In the genomic region with DNA sequence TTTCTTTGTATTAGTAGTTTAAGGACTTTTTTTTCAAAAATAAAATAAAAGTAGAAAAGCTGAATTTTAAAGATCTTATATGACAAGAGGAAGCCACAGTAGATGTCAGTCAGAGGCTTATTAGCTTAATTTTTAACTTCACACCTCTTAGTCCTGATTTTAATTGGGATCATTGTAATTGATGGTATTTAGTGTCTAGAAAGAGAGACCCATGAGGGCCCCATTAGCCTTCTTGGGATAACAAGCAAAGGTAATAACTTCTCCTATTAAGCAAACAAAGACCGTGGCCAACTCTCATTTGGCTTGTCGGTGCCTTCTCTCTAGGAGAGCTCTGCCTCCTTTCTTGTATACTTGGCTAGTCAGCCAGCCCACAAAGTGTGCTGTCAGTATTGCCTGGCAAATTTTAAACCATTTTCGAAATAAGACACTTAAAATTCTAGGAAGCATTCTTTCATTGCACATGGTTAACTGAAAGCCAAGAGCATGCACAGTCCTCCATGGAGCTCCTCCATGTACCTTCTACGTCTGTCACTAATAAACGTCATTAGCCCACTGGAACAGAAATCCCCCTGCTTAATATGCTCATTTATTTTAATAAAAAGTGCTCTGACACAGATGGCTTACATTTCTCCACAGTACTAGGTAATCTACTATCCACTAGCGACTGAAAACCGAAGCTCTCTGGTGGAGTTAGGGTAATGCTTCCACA, we compare ENCODE assay signal across 16 mouse cellular contexts.
DNase-seq lines count a peak whose midpoint lies in the region; ATAC-seq lines count a peak whose summit lies in the region.
"Had no signal": no experiment of that assay in that cellular context is flagged by ENCODE, and none has a peak within 500 bp of the region (broad histone marks: within the 10 kb centered on the region; RNA-seq: fewer than 3 reads in every experiment).

No protein-coding gene starts in this region.

- 57% methylated on average over 7 of the region's 7 CpGs for WGBS in neural tube, embryonic 11.5 days
- 42% methylated on average over 7 of the region's 7 CpGs for WGBS in neural tube, embryonic 15.5 days
- 67% methylated on average over 7 of the region's 7 CpGs for WGBS in hindbrain, embryonic 12.5 days

- no peak overlapping the region for H3K4me2 ChIP-seq in neural tube, embryonic 11.5 days (ENCODE audit: low read depth)
- no peak overlapping the region for H3K4me2 ChIP-seq in neural tube, embryonic 15.5 days
- no peak overlapping the region for H3K4me2 ChIP-seq in hindbrain, embryonic 12.5 days (replicated peaks)
- H3K4me2 ChIP-seq: heart, embryonic 13.5 days; limb, embryonic 13.5 days had no signal

- no peaks in the 10 kb centered on the region for H3K9me3 ChIP-seq in neural tube, embryonic 11.5 days (ENCODE audit: control insufficient read depth, low read length)
- H3K9me3 ChIP-seq in neural tube, embryonic 15.5 days (replicated peaks), result no peaks in the 10 kb centered on the region
- no peaks in the 10 kb centered on the region for H3K9me3 ChIP-seq in hindbrain, embryonic 12.5 days (replicated peaks)
- H3K9me3 ChIP-seq: heart, embryonic 13.5 days; limb, embryonic 13.5 days had no signal

- H3K27me3 ChIP-seq in neural tube, embryonic 11.5 days (ENCODE audit: control insufficient read depth, insufficient read depth, low read length), result no peaks in the 10 kb centered on the region
- no peaks in the 10 kb centered on the region for H3K27me3 ChIP-seq in neural tube, embryonic 15.5 days (replicated peaks)
- no peaks in the 10 kb centered on the region for H3K27me3 ChIP-seq in hindbrain, embryonic 12.5 days
- H3K27me3 ChIP-seq: heart, embryonic 13.5 days; limb, embryonic 13.5 days had no signal

- peak; percentile 20; the same call in 1 of the 2 replicates for ATAC-seq in neural tube, embryonic 11.5 days (ENCODE audit: insufficient read depth, low FRiP score, low TSS enrichment)
- no peak for ATAC-seq in neural tube, embryonic 15.5 days (ENCODE audit: low FRiP score)
- ATAC-seq in hindbrain, embryonic 12.5 days (ENCODE audit: low FRiP score), result peak; percentile 73
- ATAC-seq: intestine, postnatal 0 days; lung, postnatal 0 days had no signal

- H3K4me3 ChIP-seq in neural tube, embryonic 11.5 days (ENCODE audit: low read depth, low read length), result no peak overlapping the region
- no peak overlapping the region for H3K4me3 ChIP-seq in neural tube, embryonic 15.5 days (replicated peaks)
- no peak overlapping the region for H3K4me3 ChIP-seq in hindbrain, embryonic 12.5 days
- H3K4me3 ChIP-seq: heart, embryonic 13.5 days; limb, embryonic 13.5 days had no signal

- H3K4me1 ChIP-seq in neural tube, embryonic 11.5 days (ENCODE audit: control insufficient read depth, insufficient read depth, low read length), result no peaks in the 10 kb centered on the region
- no peaks in the 10 kb centered on the region for H3K4me1 ChIP-seq in neural tube, embryonic 15.5 days
- no peaks in the 10 kb centered on the region for H3K4me1 ChIP-seq in hindbrain, embryonic 12.5 days
- H3K4me1 ChIP-seq: heart, embryonic 13.5 days; limb, embryonic 13.5 days had no signal

- H3K9ac ChIP-seq in neural tube, embryonic 11.5 days (ENCODE audit: low read length), result no peak overlapping the region
- no peak overlapping the region for H3K9ac ChIP-seq in neural tube, embryonic 15.5 days (replicated peaks)
- H3K9ac ChIP-seq in hindbrain, embryonic 12.5 days, result no peak overlapping the region
- H3K9ac ChIP-seq: heart, embryonic 13.5 days; limb, embryonic 13.5 days; liver, embryonic 14.5 days had no signal

- peak; percentile 12 to 16 for DNase-seq in cerebellum, postnatal 25 days
- DNase-seq in cerebellum, postnatal 4 days (ENCODE audit: low spot score in 2 of 2), result no peak
- DNase-seq in neural tube, embryonic 11.5 days (ENCODE audit: low spot score), result no peak
- no peak for DNase-seq in layer of hippocampus, postnatal 36 days
- no peak for DNase-seq in kidney, postnatal 14 days
- DNase-seq in adrenal gland, adult 8-10 months, result no peak
- DNase-seq: heart, adult 11 months; spleen, adult 18-20 months; thymus, adult 2 months had no signal

- no peak overlapping the region for H3K27ac ChIP-seq in neural tube, embryonic 11.5 days (ENCODE audit: low read depth, low read length)
- H3K27ac ChIP-seq in neural tube, embryonic 15.5 days (replicated peaks), result no peak overlapping the region
- 0 out of 2 replicates have a peak overlapping the region, but pooled peaks have one; percentile 3 for H3K27ac ChIP-seq in hindbrain, embryonic 12.5 days
- H3K27ac ChIP-seq: heart, embryonic 13.5 days; limb, embryonic 13.5 days; liver, embryonic 14.5 days had no signal

- H3K36me3 ChIP-seq in neural tube, embryonic 11.5 days (ENCODE audit: control insufficient read depth, insufficient read depth, low read length), result no peaks in the 10 kb centered on the region
- no peaks in the 10 kb centered on the region for H3K36me3 ChIP-seq in neural tube, embryonic 15.5 days
- no peaks in the 10 kb centered on the region for H3K36me3 ChIP-seq in hindbrain, embryonic 12.5 days
- H3K36me3 ChIP-seq: heart, embryonic 13.5 days; limb, embryonic 13.5 days had no signal

Comparison
In these comparisons a context has a peak if more than half of its experiments do, and no peak if none do; other contexts are left out.
1. DNase-seq: peak in cerebellum, postnatal 25 days (2 of 2); none in cerebellum, postnatal 4 days (0 of 2), neural tube, embryonic 11.5 days (single experiment), layer of hippocampus, postnatal 36 days (0 of 2), kidney, postnatal 14 days (single experiment) and adrenal gland, adult 8-10 months (single experiment).